Mouse (Mus musculus) kidney, adult 10 weeks (tissue): ENCODE results near the gene Vmn1r129. TPM values are rescaled to one million over a fixed set of nuclear protein-coding genes. Genes with fewer than 3 reads are reported as not detected.

ENCODE experiments used
- polyA plus RNA-seq: library from polyadenylated mRNA; stranded (reverse); fragments of 350-450 nt; fragmentation: Illumina TruSeq; extraction: RNeasy Lipid Tissue Mini Kit (QIAGEN cat#74804); gene quantifications from one replicate; pipeline ENCODE4 v1.2.3, GENCODE M21; 2014; ENCODE audit warnings: low read depth, low replicate concordance

The Vmn1r129 gene
- polyA plus RNA-seq, result not detected

DNA sequence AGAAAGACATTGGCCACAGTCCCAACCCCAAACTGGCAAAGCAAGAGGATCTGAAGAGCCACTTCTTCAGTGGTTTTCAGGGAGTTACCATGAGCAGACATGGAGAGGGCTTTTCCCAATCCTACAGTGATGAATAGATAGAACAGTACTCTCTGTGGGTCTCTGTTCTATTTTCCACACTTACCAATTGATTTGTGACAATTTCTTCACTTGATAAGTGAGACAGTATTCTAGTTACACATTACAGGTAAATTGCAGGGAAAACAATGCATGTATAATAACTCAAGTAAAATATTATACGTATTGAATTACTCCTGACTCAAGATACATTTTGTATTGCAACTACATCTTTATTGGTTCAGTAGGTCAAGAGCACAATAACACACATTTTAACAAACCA lies at the start of gene Vmn1r129:
Gene Vmn1r129 (minus strand): TSS at position 101 of the 400 bp plus-strand sequence.

DNA sequence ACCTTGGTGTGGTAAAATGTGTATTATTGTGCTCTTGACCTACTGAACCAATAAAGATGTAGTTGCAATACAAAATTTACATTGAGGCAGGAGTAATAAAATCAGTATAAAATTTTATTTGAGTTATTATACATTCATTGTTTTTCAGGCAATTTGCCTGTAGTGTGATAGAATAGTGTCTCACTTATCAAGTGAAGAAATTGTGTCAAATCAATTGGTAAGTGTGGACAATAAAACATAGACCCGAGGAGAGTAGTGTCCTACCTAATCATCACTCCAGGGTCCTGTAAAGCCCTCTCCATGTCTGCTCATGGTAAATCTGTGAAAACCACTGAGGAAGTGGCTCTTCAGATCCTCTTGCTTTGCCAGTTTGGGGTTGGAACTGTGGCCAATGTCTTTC lies 12.0 kb downstream of the Vmn1r129 start, which contains the start of gene Vmn1r128:
Gene Vmn1r128 (plus strand): TSS at position 301 of the 400 bp plus-strand sequence.

DNA sequence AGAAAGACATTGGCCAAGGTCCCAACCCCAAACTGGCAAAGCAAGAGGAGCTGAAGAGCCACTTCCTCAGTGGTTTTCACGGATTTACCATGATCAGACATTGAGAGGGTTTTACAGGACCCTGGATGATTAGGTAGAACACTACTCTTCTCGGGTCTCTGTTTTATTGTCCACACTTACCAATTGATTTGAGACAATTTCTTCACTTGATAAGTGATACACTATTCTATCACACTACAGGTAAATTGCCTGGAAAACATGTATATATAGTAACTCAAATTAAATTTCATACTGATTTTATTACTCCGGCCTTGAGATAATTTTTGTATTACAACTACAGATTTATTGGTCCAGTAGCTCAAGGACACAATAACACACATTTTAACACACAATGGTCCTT lies 41.3 kb downstream of the Vmn1r129 start, which contains the start of gene Vmn1r127:
Gene Vmn1r127 (minus strand): TSS at position 101 of the 400 bp plus-strand sequence.

Other genes with a start within 250 kb of the Vmn1r129 start
- not detected for gene Vmn1r122, start 227.2 kb downstream of the Vmn1r129 start, polyA plus RNA-seq
- not detected for gene Vmn1r123, start 199.1 kb downstream of the Vmn1r129 start, polyA plus RNA-seq
- not detected for gene Gm5157, start 170.9 kb downstream of the Vmn1r129 start, polyA plus RNA-seq
- not detected for gene Vmn1r124, start 100.7 kb downstream of the Vmn1r129 start, polyA plus RNA-seq
- not detected for gene Vmn1r125, start 89.1 kb downstream of the Vmn1r129 start, polyA plus RNA-seq
- not detected for gene Vmn1r126, start 59.8 kb downstream of the Vmn1r129 start, polyA plus RNA-seq
- gene Vmn1r127, start 41.4 kb downstream of the Vmn1r129 start, polyA plus RNA-seq, result not detected
- not detected for gene Vmn1r128, start 11.9 kb downstream of the Vmn1r129 start, polyA plus RNA-seq
- gene Gm6882, start 71.5 kb upstream of the Vmn1r129 start, polyA plus RNA-seq, result not detected
- gene Vmn1r130, start 150.5 kb upstream of the Vmn1r129 start, polyA plus RNA-seq, result not detected
- not detected for gene Vmn1r131, start 184.8 kb upstream of the Vmn1r129 start, polyA plus RNA-seq